Mouse (Mus musculus): ENCODE measurements around the gene Nkpd1.

DNA sequence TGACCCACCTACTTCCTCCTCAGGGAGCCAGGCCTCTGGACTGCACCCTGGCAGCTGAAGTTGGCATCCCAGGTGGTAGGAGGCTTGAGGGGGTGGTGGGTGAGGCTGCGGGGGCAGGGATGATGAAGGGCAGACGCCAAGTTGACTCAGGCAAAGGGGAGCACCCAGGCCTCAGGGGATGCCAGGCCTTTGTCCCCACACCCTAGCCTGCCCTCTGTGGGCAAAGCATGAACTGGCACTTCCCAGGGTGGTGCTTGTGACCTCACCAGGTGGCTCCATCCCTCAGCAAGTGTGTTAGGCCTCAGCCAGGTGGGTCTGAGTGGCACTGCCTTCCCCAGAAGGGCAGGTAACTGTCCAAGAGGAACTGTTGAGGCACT, 7.5 kb downstream of the Nkpd1 start:
- TF ChIP-seq POLR2A (IDR thresholded peaks at IDR 0.05; ENCODE audit: insufficient read length, low read depth) = no peak
- peak; percentile 58 for TF ChIP-seq POLR2AphosphoS2 (IDR thresholded peaks at IDR 0.05; ENCODE audit: insufficient read length, low read depth)
- TF ChIP-seq E2F4 (IDR thresholded peaks at IDR 0.05; ENCODE audit: insufficient read depth) = no peak
- TF ChIP-seq USF1 (IDR thresholded peaks at IDR 0.05; ENCODE audit: low read depth) = no peak
- TF ChIP-seq CEBPB (IDR thresholded peaks at IDR 0.05; ENCODE audit: insufficient read depth, poor library complexity, severe bottlenecking) = no peak
- no peak for TF ChIP-seq TCF12 (IDR thresholded peaks at IDR 0.05; ENCODE audit: insufficient read depth, poor library complexity, severe bottlenecking)
- no peak for TF ChIP-seq MAX (IDR thresholded peaks at IDR 0.05; ENCODE audit: low read depth)
- TF ChIP-seq MYOD1 (IDR thresholded peaks at IDR 0.05; ENCODE audit: control insufficient read depth in 1 of 3, insufficient read length in 2 of 3, low read depth in 2 of 3) = no peak
- no peak for TF ChIP-seq SRF (IDR thresholded peaks at IDR 0.05; ENCODE audit: control insufficient read depth, insufficient read length, low read depth)
- no peak for TF ChIP-seq MYOG (IDR thresholded peaks at IDR 0.05; ENCODE audit: control insufficient read depth in 1 of 3, insufficient read depth in 1 of 3, insufficient read length in 2 of 3, low read depth in 2 of 3)
- TF ChIP-seq REST (IDR thresholded peaks at IDR 0.05; ENCODE audit: insufficient read depth, insufficient read length) = no peak
- no peak for TF ChIP-seq TCF3 (IDR thresholded peaks at IDR 0.05; ENCODE audit: insufficient read length, low read depth)
